Mouse (Mus musculus) ovary, adult 18-20 months (tissue): ENCODE data around the gene Cyp4f39.

ENCODE experiments used
- DNase-seq: peaks from one replicate; pipeline ENCODE4 v3.0.0; 2022; ENCODE audit warnings: low spot score, mixed read lengths

Gene Cyp4f39

DNA sequence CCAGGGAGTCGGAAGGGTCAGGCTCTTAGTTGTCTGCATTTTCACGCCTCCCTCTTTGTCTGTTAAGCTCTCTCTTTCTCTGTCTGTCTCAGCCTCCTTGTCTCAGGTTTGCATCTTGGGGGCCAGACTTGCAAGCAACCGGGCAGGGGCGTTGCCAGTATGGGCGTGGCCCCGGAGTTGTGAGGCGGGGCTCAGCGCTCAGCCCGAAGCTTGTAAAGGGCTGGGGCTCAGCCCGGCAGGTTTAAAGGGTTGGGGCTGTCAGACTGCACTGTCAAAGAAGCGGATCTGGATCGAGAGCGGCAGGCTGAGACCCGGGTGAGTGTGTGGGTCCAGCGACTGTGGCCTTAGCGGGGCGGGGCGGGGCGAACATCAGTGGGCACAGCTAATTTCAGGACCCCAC is at the start of gene Cyp4f39:
Cyp4f39 (plus strand) TSS at position 242 of the 400 bp plus-strand sequence.
- no peak for DNase-seq

DNA sequence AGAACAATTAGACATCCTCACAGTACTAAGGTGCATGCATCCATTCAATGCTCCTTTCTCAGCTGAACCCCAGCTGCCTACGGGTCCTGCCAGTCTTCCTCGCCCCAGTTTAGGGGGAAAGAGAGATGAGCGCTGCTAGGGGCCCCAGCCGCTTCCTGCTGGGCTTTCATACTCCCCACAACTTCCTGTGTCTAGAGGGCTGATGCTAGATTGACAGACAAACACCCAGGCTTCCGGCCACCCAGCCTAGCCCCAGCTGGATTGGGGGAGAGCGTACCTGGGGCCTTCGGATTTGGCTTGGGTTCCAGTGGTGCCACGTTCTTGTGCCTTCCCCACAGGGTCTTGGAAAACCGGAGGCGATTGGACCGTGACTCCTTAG is 49.8 kb upstream of the Cyp4f39 start:
- DNase-seq, result no peak

DNA sequence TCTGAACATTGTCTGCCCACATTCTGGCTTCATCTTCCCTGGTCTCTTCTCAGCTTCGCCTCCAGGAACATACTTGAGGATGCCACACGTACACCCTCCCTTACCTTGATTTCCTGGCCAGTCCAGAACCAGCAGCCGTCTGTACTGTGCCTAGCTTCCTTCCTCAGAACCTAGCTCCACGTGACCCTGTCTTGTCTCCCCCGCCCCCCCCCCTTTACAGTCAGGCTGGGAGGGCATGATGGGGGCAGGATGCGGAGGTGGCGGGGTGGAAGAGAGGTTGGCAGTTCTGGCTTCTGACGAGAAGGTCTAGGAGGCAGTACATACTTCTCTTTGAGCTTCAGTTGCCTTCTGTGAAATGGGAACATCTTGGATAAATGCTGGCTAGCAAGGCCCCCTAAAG is 49.1 kb upstream of the Cyp4f39 start, which contains the start of gene Rasal3:
Rasal3 (minus strand) TSS at position 167 of the 400 bp plus-strand sequence.
- no peak for DNase-seq

DNA sequence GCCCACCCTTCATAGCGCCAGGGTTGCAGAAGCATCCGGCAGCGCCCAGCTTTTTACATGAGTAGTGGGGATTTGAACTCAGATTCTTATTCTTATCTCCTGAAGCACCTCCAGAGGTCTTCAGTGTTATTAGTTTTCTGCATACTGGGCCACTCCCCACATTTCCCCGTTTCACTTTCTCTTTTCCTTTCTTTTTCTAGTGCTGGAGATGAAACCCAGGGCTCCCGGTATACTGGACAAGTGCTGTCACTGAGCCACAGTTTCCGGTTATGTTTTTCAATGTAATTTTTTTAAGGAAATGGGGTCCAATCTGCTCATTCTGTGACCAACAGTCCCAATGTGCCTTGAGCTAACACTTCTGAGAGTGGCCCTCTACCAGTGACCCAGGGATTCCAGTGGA is 40.6 kb upstream of the Cyp4f39 start:
- no peak for DNase-seq

DNA sequence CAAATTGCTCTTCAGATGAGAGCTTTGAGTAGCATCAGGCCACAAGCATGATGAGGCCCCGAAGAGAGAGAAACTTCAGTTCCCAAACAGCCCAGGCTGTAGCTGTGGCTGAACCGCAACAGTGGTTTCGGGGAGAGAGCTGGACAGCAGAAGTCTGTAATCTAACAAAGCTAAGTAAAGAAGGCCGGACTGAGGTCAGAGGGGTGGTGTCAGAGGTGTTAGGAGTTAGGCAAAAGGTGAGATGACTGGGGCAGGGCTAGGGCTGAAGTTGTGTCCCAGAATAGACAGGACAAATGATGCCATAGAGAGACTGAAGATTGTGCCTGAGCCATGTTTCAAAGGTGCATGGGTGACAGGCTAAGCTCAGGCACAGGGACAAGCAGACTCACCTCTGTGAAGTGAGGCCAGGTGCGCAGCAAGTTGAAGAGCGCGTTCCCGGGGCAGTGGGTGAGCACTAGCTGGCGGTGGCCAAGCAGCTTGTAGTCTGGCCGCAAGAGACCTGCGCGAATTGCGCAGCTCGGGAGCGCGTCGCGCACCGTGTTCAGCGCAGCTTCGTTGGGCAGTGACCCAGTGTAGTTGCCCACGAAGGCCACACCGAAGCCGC is 37.0 kb upstream of the Cyp4f39 start:
- DNase-seq, result no peak

DNA sequence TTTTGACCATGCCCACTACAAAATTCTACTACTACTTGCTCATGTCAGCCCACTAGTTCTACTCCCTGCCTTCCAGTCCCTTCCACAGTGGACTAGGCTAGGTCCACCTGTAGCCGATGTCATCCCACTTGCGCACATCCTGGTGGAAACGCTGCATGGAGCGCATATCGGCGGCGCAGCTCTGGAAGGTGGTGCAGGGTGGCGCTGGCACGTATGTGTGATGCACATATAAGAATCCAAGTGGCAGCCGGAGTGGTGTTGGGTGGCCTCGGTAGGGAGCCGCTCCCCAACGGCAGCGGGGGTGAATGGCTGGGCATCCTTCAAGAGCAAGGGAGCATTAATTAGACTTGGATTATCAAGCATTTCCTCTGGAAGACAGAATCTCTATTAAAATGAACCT is 35.8 kb upstream of the Cyp4f39 start:
- no peak for DNase-seq

DNA sequence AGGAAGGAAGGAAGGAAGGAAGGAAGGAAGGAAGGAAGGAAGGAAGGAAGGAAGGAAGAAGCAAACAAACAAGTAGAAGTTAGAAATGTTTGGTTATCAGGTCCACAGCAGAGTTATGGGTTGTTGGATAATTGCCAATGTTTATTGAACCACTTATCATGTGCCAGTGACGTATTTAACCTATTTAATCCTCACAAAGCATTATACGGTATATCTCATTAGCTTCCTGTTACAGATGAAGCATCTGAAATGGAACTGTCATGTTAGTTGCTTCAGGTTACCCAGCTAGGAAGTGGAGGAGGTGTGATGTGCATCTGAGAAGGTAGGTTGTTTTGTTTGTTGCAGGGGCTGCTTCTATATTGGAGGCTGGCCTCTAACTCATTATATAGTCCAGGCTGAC is 32.5 kb upstream of the Cyp4f39 start:
- DNase-seq, result no peak

DNA sequence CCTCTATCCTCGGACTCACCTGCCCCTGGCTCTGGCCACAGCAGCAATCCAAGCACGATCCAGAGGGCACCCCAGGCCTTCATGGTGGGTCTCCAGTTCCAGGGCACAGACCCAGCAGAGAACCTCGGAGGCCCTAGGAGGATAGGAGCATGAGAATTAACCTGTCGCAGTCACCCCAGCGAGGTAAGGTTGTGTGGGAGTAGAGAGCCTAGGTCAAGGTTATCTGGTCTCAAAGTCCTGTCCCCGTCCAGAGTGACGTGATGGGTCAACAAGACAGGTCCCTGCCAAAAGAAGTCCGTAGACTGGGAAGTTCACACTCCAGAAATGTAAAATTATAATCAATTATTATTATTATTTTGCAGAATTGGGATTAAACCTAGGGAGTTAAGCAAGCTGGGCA is 31.7 kb upstream of the Cyp4f39 start:
- no peak for DNase-seq

DNA sequence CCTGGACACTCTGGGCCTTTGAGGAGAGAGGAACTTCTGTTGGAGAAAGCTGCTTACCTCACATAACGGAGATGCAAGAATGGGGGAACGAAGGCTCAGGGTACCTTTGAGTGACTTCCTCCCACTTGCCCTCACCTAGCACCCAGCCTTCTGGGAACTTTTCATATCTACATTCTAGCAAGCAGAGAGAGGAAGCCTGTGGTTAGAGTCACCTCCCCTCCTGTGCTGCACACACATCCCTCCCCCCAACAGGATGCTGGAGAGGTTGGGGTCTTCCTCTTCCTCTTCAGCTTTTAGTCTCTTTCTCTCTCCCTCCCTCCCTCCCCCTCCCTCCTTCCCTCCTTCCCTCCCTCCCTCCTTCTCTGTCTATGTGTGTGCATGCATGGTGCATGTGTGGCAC is 28.5 kb upstream of the Cyp4f39 start, which contains the start of gene Pglyrp2:
Pglyrp2 (minus strand) TSS at position 134 of the 400 bp plus-strand sequence.
- DNase-seq, result no peak

DNA sequence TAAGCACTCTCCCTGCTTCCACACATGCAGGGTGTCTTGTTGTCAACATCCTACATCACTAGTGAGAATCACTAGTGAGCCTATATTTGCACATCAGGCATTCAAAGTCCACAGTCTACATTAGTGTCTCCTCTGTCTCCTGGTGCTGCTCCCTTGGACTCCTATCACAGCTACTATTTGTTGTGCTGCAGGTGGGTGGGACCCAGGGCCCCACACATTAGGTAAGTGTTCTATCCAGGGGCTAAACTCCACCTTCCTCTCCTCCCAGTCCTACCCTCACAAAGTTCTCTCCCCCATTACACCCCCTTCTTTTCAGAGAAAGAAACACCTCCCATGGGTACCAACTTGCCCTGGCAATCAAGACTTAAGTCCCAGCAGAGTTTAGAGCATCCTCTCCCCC is 25.9 kb upstream of the Cyp4f39 start:
- DNase-seq, result no peak

DNA sequence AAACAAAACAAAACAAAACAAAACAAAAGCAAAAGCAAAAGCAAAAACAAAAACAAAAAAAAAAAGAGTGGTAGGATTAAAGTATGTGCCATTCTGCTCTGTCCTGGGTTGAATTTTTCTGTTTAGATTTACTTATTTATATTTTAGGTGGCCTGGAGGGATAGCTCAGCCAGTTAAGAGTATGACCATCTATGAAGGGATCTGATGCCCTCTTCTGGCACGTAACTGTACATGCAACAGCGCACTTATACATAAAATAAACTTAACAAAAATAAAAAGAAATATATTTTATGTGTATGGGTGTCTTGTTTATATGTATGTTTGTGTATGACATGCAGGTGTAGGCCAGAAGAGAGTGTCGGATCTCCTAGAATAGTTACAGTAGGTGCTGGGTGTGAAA is 20.6 kb upstream of the Cyp4f39 start:
- DNase-seq, result no peak

DNA sequence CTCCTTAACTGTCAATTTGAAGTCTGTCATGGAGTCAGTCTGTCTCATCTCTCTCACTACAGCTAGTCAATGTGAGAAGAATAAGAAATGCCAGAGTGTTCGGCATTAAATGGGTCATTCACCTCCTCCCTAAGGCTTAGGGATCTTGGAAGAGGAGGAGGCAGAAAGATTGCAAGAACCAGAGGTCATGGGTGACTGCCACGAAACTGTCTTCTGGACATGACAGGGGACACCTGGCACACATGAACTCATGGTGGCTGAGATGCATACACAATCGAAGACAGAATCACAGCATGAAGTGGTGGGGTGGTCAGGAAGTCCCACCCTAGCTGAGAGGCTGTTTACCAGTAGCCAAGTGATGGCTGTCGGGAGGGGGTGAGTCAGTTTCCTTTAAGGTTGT is 18.2 kb upstream of the Cyp4f39 start:
- DNase-seq, result no peak

DNA sequence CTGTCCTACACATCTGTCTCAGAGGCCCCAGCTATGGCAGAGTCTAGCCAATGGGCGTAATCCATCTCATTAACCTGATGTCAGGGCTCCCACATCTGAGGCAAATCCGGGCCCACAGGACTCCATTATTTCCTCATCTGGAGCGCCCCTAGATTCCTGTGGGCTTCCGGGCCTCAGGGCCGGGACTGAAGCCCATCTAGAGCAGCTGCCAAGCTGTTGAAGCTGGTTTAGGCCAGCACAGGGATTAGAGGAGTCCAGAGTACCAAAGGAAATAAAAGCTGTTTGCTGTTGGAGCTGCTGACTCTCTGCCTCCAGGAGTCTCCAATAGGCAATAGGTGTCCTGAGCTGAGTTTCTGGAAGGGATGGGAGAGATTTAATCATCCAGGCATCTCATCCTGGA is 17.4 kb upstream of the Cyp4f39 start:
- no peak for DNase-seq

DNA sequence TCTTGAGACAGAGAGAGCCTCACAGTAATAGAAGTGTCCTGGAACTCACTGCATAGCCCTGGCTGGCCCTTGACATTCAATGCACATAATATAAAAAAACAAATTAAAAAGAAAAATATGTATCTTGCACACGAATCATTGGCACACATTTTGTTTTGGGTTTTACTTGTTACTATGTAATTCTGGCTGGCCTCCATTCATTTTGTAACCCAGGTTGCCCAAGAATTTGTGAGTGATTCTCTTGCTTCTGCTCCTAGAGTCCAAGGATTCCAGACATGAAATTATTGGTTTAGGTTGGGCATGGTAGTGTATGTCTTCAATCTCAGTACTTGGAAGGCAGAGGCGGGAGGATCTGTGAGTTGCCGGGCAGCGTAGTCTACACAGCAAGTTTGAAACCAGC is 15.4 kb upstream of the Cyp4f39 start:
- no peak for DNase-seq

DNA sequence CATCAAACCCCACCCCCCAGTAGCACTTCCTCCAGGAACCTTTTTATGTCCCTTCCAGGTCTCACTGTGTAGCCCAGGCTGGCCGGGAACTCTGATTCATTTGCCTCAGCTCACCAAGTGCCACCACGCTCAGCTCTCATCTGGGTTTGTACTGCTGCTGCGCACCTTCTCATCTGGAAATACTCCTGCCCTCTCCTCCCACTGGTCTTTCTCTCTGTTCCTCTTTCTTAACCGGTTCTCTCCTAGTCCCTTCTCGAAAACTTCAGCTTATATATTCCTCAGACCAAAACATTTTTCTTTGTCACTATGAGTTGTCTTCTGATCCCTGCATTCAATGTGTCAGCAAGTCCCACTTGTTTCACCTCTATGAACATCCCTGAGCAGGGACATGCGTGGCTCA is 9.3 kb upstream of the Cyp4f39 start:
- DNase-seq, result no peak

DNA sequence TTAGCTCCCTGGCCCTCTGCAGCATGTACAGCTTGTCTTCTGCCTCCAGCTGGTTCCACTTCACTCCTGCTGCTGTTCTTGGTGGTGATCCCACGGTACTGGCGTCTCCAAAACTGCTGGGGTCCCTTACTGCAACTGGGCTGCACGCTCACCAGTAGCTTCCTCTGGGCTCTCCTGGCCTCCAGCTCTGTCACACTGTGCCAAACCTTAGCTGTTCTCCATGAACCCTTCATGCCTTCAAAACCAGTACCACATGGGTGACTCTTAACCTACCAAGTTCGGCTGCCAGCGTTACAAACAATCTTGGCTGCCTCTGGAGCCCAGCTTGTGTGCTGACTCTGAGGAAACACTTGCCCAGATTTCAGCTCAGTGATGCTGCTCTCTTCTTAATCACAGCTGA is 7.5 kb upstream of the Cyp4f39 start:
- DNase-seq, result peak; percentile 9

DNA sequence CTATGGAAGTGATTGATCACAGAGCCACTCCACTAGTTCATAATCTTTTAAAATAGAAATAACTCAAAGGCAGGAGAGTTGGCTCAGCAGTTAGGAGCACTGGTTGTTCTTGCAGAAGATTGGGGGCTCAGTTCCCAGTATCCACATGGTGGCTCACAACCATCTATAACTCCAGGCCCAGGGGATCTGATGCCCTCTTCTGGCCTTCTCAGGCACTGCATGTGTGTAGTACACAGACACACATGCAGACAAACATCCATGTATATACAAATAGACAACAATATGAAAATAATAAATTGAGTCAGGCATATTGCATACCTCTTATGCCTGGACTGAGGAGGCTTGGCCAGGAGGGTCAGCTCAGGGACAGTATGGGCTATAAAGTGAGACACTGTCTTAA is 5.3 kb upstream of the Cyp4f39 start:
- DNase-seq, result no peak

DNA sequence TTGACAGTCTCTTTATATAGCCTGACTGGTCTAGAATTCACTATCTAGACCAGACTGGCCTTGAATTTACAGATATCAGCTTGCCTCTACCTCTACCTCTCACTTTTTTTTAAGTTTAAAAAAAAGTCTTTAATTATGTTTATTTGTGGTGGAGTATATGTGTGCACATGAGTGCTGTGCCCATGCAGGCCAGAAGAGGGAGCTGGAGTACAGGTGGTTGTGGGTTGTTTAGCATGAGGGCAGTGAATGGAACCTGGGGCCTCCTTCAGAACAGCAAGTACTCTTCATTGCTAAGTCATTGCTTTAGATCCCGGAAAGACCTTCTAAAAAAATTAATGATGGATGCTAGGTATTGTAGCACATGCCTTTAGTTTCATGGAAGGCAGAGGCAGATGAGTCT is 3.5 kb upstream of the Cyp4f39 start:
- DNase-seq, result no peak

DNA sequence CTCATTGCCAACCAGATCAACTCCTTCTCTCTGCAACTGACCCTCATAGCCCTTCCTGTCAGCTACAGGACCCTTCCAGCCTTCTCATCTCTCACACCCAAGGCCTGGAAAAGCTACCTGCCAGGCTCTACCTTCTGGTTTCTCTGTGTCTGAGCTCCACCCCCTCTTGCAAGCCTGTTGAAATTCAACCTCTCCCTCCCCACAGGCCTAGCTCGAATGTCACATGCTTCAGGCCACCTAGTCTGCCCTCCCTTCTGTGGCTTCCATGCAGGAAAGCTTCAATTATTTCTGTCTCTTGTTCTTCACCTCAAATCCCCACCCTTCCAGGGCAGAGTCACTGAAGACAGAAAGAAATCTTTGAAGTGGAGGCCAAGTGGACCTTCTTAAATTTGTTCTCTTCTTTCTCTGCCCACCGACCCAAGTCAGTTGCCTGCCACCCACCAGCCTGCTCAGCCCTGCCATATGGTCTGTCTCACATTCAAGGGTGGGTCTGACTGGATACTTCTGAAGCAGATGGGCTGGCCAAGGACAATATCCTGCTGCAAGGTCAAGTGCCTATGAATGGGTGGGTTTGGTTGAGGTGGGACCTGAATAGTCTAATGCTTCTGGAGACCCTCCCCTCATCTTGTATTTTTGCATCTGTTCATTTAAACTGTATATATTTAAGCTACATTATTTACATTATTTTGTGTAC is 1.5 kb upstream of the Cyp4f39 start:
- no peak for DNase-seq

DNA sequence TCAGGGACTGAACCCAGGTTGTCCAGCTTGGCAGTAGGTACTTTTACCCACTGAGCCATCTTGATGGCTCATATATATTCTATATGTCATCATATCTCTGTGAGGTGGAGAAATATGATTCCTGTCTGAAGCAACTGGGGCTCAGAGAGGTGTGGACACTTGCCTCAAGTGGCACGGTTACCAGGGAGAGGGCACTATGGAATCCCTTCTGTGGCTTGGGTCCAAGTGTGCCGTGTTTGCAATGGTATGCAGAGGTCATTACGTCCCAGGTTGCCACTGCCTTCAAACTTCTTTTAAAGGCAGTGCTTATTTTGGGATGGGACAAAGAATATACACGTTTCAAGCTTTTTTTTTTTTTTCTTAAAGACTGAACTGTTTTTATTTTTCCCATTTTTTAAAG is 1.7 kb downstream of the Cyp4f39 start:
- no peak for DNase-seq

DNA sequence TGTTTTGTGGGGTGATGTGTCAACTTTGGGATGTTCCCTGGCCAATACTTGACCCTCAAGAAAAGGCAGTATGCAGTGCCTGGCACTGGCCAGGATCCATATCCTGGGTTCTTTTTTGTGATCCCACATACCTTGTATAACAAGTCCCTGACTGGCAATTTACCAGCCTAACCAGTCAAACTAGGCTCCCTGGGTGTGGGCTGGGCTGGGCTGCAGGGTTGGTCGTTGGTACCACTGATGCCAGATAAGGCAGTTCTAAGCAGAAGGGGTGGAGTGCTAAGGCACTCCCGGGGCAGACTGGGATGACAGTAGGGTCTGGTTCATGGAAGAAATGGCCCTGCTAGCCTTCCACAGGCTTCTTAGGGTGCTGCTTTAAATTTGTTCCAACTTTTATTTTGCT is 2.5 kb downstream of the Cyp4f39 start:
- no peak for DNase-seq

DNA sequence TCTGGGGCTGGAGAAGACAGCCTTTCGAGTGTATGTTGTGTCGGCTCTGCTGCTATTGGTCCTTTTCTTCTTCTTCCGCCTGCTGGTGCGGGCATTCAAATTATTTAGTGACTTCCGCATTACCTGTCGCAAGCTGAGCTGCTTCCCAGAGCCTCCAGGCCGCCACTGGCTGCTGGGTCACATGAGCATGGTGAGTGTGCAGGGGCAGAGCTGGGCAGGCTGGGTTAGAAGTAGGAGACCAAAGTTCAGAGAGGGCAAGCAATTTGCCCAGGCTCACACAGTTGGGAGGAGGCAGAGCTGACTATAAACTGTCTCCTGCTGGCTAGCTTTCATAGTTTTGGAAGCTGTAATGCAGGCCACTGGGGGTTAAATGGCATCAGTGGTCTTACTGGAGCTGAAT is 16.0 kb downstream of the Cyp4f39 start:
- no peak for DNase-seq

DNA sequence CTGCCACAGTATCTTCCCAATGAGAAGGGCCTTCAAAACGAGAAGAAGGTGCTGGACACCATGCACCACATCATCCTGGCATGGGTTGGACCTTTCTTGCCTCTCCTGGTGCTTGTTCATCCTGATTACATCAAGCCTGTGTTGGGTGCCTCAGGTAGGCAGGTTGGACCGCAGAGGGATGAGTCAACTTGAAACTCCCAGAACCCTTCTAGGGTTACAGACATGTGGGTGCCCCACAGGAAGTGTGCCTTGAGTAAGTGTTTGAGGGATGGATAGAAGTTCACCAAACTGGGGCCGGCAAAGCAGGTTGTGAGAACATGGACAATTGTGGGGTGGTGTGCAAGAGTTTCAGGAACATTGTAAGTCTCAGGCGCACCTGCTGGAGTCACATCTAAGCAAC is 18.3 kb downstream of the Cyp4f39 start:
- no peak for DNase-seq

DNA sequence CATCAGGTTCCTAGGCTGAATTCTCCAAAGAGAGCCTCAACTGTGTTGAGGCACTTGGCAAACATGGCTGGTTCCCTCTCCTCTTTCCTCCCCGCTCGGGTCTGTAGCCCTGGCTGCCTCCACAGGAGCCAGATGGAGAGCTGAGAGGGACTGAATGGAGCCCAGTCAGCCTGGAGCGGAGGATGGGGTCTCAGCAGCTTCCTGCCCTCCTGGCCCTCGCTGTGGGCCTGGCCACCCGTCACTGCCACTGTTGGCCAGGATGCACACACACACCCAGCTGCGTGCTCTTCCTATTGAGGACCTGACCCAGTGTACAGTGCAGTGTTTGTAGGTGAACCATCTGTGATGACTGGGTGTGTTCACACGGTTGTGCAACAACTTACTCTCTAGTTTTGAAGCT is 19.7 kb downstream of the Cyp4f39 start:
- no peak for DNase-seq
